Mouse (Mus musculus) induced T-regulatory cell, adult 2 months (primary cell): ENCODE data around the gene Tnfaip3.
A peak's percentile ranks its signal among the peaks of the same experiment; 100 is the strongest.

Source experiments
- DNase-seq: peaks from one replicate; pipeline ENCODE4 v3.0.0-alpha.2; 2012; ENCODE audit warnings: low read depth

The Tnfaip3 gene

GRCm38 (mm10) chr10:19014381-19015256 lies 838 bp downstream of the Tnfaip3 start:
- DNase-seq = peak; percentile 84

GRCm38 (mm10) chr10:19013351-19013750 lies 2.1 kb downstream of the Tnfaip3 start:
- DNase-seq = peak; percentile 72

GRCm38 (mm10) chr10:19012616-19013015 lies 2.8 kb downstream of the Tnfaip3 start:
- DNase-seq = peak; percentile 71

- peak; percentile 89 for DNase-seq
These were observed 3.5 kb downstream of the Tnfaip3 start for GRCm38 (mm10) chr10:19011832-19012440.

- peak; percentile 75 for DNase-seq
These were observed 5.0 kb downstream of the Tnfaip3 start for GRCm38 (mm10) chr10:19010414-19010813.

GRCm38 (mm10) chr10:19009186-19009672 lies 6.2 kb downstream of the Tnfaip3 start:
- peak; percentile 93 for DNase-seq

GRCm38 (mm10) chr10:19008607-19008940 lies 6.9 kb downstream of the Tnfaip3 start:
- DNase-seq = peak; percentile 80

GRCm38 (mm10) chr10:19007897-19008606 lies 7.4 kb downstream of the Tnfaip3 start:
- DNase-seq = no peak

GRCm38 (mm10) chr10:19002091-19002785 lies 13.2 kb downstream of the Tnfaip3 start:
- peak; percentile 55 for DNase-seq

GRCm38 (mm10) chr10:18999427-18999826 lies 16.0 kb downstream of the Tnfaip3 start:
- DNase-seq = peak; percentile 86

GRCm38 (mm10) chr10:18996331-18996730 lies 19.1 kb downstream of the Tnfaip3 start:
- DNase-seq = no peak

- peak; percentile 39 for DNase-seq
These were observed 19.8 kb downstream of the Tnfaip3 start for GRCm38 (mm10) chr10:18995465-18996261.

- peak; percentile 33 for DNase-seq
These were observed 22.5 kb downstream of the Tnfaip3 start for GRCm38 (mm10) chr10:18992971-18993370.

GRCm38 (mm10) chr10:18991057-18991456 lies 24.4 kb downstream of the Tnfaip3 start:
- no peak for DNase-seq

GRCm38 (mm10) chr10:18987907-18988199 lies 27.6 kb downstream of the Tnfaip3 start:
- DNase-seq = peak; percentile 17

GRCm38 (mm10) chr10:18987046-18987906 lies 28.2 kb downstream of the Tnfaip3 start:
- peak; percentile 32 for DNase-seq

GRCm38 (mm10) chr10:18985516-18985915 lies 29.9 kb downstream of the Tnfaip3 start:
- DNase-seq = no peak

GRCm38 (mm10) chr10:18983514-18983913 lies 31.9 kb downstream of the Tnfaip3 start:
- DNase-seq = peak; percentile 38

GRCm38 (mm10) chr10:18974486-18974885 lies 41.0 kb downstream of the Tnfaip3 start:
- no peak for DNase-seq

- no peak for DNase-seq
These were observed 48.6 kb downstream of the Tnfaip3 start for GRCm38 (mm10) chr10:18966893-18967292.
